13 mouse cellular contexts compared by ENCODE assay signal in genomic region chr14:27042280-27042983, GRCm38 (mm10). TPM values are rescaled to one million over a fixed set of nuclear protein-coding genes. Genes with fewer than 3 reads are reported as not detected.
DNase-seq lines count a peak whose midpoint lies in the region; ATAC-seq lines count a peak whose summit lies in the region.
"Had no signal": no experiment of that assay in that cellular context is flagged by ENCODE, and none has a peak within 500 bp of the region (broad histone marks: within the 10 kb centered on the region; RNA-seq: fewer than 3 reads in every experiment).

No protein-coding gene starts in this region.

- peaks cover 34% of the 10 kb centered on the region for H3K4me1 ChIP-seq in midbrain, embryonic 12.5 days
- H3K4me1 ChIP-seq in midbrain, embryonic 14.5 days (ENCODE audit: control insufficient read depth, insufficient read depth, low read length), result 0 out of 2 replicates have a peak, but pooled peaks cover 3% of the 10 kb centered on the region
- peaks cover 13% of the 10 kb centered on the region for H3K4me1 ChIP-seq in embryonic facial prominence, embryonic 11.5 days (ENCODE audit: control insufficient read depth, insufficient read depth, low read length)

- no peak for ATAC-seq in midbrain, embryonic 12.5 days (ENCODE audit: low FRiP score, low read depth)
- ATAC-seq in midbrain, embryonic 14.5 days (ENCODE audit: low FRiP score, low TSS enrichment), result no peak
- no peak for ATAC-seq in embryonic facial prominence, embryonic 11.5 days (replicated peaks; ENCODE audit: insufficient number of reproducible peaks, low FRiP score, low TSS enrichment, low read depth)
- ATAC-seq in megakaryocyte, adult 5-6 weeks (ENCODE audit: poor library complexity, severe bottlenecking), result peak; percentile 89

- H3K27me3 ChIP-seq in midbrain, embryonic 12.5 days, result peaks cover 66% of the 10 kb centered on the region
- H3K27me3 ChIP-seq in midbrain, embryonic 14.5 days (ENCODE audit: control insufficient read depth, insufficient read depth, low read length), result peaks cover 14% of the 10 kb centered on the region; the same call in 1 of the 2 replicates
- no peaks in the 10 kb centered on the region for H3K27me3 ChIP-seq in embryonic facial prominence, embryonic 11.5 days (ENCODE audit: control insufficient read depth, insufficient read depth, low read length)

- no peaks in the 10 kb centered on the region for H3K36me3 ChIP-seq in midbrain, embryonic 12.5 days
- no peaks in the 10 kb centered on the region for H3K36me3 ChIP-seq in midbrain, embryonic 14.5 days (ENCODE audit: control insufficient read depth, insufficient read depth, low read length)
- H3K36me3 ChIP-seq in embryonic facial prominence, embryonic 11.5 days (replicated peaks; ENCODE audit: control insufficient read depth, insufficient read depth, low read depth, low read length), result no peaks in the 10 kb centered on the region

- peak overlapping the region; percentile 3; the same call in 1 of the 2 replicates for H3K4me2 ChIP-seq in midbrain, embryonic 12.5 days (replicated peaks)
- H3K4me2 ChIP-seq in midbrain, embryonic 14.5 days (ENCODE audit: low read length), result no peak overlapping the region
- H3K4me2 ChIP-seq in embryonic facial prominence, embryonic 11.5 days (ENCODE audit: low read depth, low read length), result no peak overlapping the region; the same call in 1 of the 2 replicates

- H3K9me3 ChIP-seq in midbrain, embryonic 12.5 days, result no peaks in the 10 kb centered on the region
- H3K9me3 ChIP-seq in midbrain, embryonic 14.5 days (ENCODE audit: control insufficient read depth, low read length), result no peaks in the 10 kb centered on the region
- H3K9me3 ChIP-seq in embryonic facial prominence, embryonic 11.5 days (replicated peaks; ENCODE audit: control insufficient read depth, low read length), result no peaks in the 10 kb centered on the region

- no peak overlapping the region for H3K27ac ChIP-seq in midbrain, embryonic 12.5 days (replicated peaks)
- H3K27ac ChIP-seq in midbrain, embryonic 14.5 days (replicated peaks; ENCODE audit: low read depth, low read length), result no peak overlapping the region
- 0 out of 2 replicates have a peak overlapping the region, but pooled peaks have one; percentile 20 for H3K27ac ChIP-seq in embryonic facial prominence, embryonic 11.5 days (replicated peaks; ENCODE audit: low read depth, low read length)

- no peak overlapping the region for H3K4me3 ChIP-seq in midbrain, embryonic 12.5 days
- no peak overlapping the region for H3K4me3 ChIP-seq in midbrain, embryonic 14.5 days (replicated peaks; ENCODE audit: low read depth, low read length)
- no peak overlapping the region; the same call in 1 of the 2 replicates for H3K4me3 ChIP-seq in embryonic facial prominence, embryonic 11.5 days (ENCODE audit: low read depth, low read length)

- H3K9ac ChIP-seq in midbrain, embryonic 12.5 days (replicated peaks), result no peak overlapping the region
- H3K9ac ChIP-seq in midbrain, embryonic 14.5 days (replicated peaks; ENCODE audit: low read length), result no peak overlapping the region
- no peak overlapping the region for H3K9ac ChIP-seq in embryonic facial prominence, embryonic 11.5 days (replicated peaks; ENCODE audit: low read length)

- WGBS in midbrain, embryonic 12.5 days, result 57% methylated on average over 8 of the region's 8 CpGs
- 43% methylated on average over 8 of the region's 8 CpGs for WGBS in midbrain, embryonic 14.5 days
- 37% methylated on average over 8 of the region's 8 CpGs for WGBS in embryonic facial prominence, embryonic 11.5 days

- no peak for DNase-seq in midbrain, embryonic 14.5 days
- DNase-seq in embryonic facial prominence, embryonic 11.5 days (ENCODE audit: low spot score), result no peak
- peak; percentile 69 for DNase-seq in kidney, adult 9 months
- DNase-seq in embryo, embryonic 10 days (ENCODE audit: low spot score), result no peak
- DNase-seq in left cerebral cortex, adult 18-20 months (ENCODE audit: low spot score in 2 of 2), result no peak
- DNase-seq in cerebellum, postnatal 14 days, result no peak
- DNase-seq: cerebellum, adult 8-10 months; heart, postnatal 10 days; lung, adult 2 months had no signal

RNA-seq across cellular contexts. Expression of gene Il17rd, which starts 3.7 kb away (rescaled TPM):
- 4.6 and 4.8 TPM in 2 replicates for polyA plus RNA-seq in midbrain, embryonic 12.5 days (2016; fragmentation: Nextera tagmentation; extraction: Ambion mirVana)
- polyA plus RNA-seq in midbrain, embryonic 14.5 days (2014; fragmentation: Nextera tagmentation; extraction: Ambion mirVana), result 2.9 and 3.0 TPM in 2 replicates
- polyA plus RNA-seq in embryonic facial prominence, embryonic 11.5 days (2014; fragmentation: Nextera tagmentation; extraction: Ambion mirVana), result 6.7 and 6.9 TPM in 2 replicates
- not detected in 2 replicates for total RNA-seq in megakaryocyte, adult 5-6 weeks (2015)
- total RNA-seq in megakaryocyte, adult 5-6 weeks (2017), result 0.11 TPM in 1 of 2 replicates, not detected in the other
- 1 to 10 TPM; 2.1 to 2.6 TPM for total RNA-seq in left cerebral cortex, adult 18-20 months (2021)

RNA-seq across cellular contexts. Expression of gene Hesx1, which starts 48.2 kb away (rescaled TPM):
- not detected in 2 replicates for polyA plus RNA-seq in midbrain, embryonic 12.5 days (2016; fragmentation: Nextera tagmentation; extraction: Ambion mirVana)
- polyA plus RNA-seq in midbrain, embryonic 14.5 days (2014; fragmentation: Nextera tagmentation; extraction: Ambion mirVana), result not detected in 2 replicates
- 1.4 and 3.4 TPM in 2 replicates for polyA plus RNA-seq in embryonic facial prominence, embryonic 11.5 days (2014; fragmentation: Nextera tagmentation; extraction: Ambion mirVana)
- 0.11 and 0.78 TPM in 2 replicates for total RNA-seq in megakaryocyte, adult 5-6 weeks (2015)
- 1.6 TPM in 1 of 2 replicates, not detected in the other for total RNA-seq in megakaryocyte, adult 5-6 weeks (2017)
- not detected for total RNA-seq in left cerebral cortex, adult 18-20 months (2021)
- total RNA-seq: heart, postnatal 10 days; layer of hippocampus, postnatal 10 days had no signal
- polyA plus RNA-seq: lung, adult 2 months; neural tube, embryonic 14.5 days had no signal
